Mouse (Mus musculus) midbrain, embryonic 16.5 days (tissue): Measurements from ENCODE around the gene Dnaja3. TPM values are rescaled to one million over a fixed set of nuclear protein-coding genes. Genes with fewer than 3 reads are reported as not detected.
"Not testable (repeated sequence)": the region's sequence is repeated elsewhere in the genome, so short reads cannot be mapped to it uniquely, and the experiment has no call there.

Source experiments
- ATAC-seq: fragments of 200-750 bp; cut with Nextera tagmentation; 2 replicates; pipeline ENCODE4 v1.8.0; 2017; ENCODE audit warnings: moderate TSS enrichment
- H3K27ac ChIP-seq: fragments of 300-500 bp; sonication (generic); 2 replicates; pipeline ENCODE4 v1.5.1; 2014; ENCODE audit warnings: mild to moderate bottlenecking, low read length, mixed read lengths
- H3K27me3 ChIP-seq: fragments of 300-500 bp; sonication (generic); 2 replicates; pipeline ENCODE4 v1.6.1; 2014; ENCODE audit warnings: low read depth, low read length, mixed read lengths; ENCODE audit not compliant: control insufficient read depth, insufficient read depth
- H3K36me3 ChIP-seq: fragments of 300-500 bp; sonication (generic); 2 replicates; pipeline ENCODE4 v1.6.1; 2014; ENCODE audit warnings: mild to moderate bottlenecking, low read length, moderate library complexity, mixed read lengths; ENCODE audit not compliant: control insufficient read depth, insufficient read depth
- H3K4me1 ChIP-seq: fragments of 300-500 bp; sonication (generic); 2 replicates; pipeline ENCODE4 v1.6.1; 2014; ENCODE audit warnings: mild to moderate bottlenecking, low read length, mixed read lengths; ENCODE audit not compliant: control insufficient read depth, insufficient read depth
- H3K4me2 ChIP-seq: fragments of 300-500 bp; sonication (generic); 2 replicates; pipeline ENCODE4 v1.6.1; 2014; ENCODE audit warnings: mild to moderate bottlenecking, low read length, mixed read lengths
- H3K4me3 ChIP-seq: fragments of 300-500 bp; sonication (generic); 2 replicates; pipeline ENCODE4 v1.5.1; 2014; ENCODE audit warnings: low read depth, mild to moderate bottlenecking, low read length, moderate library complexity, mixed read lengths
- H3K9ac ChIP-seq: fragments of 300-500 bp; sonication (generic); 2 replicates; pipeline ENCODE4 v1.6.1; 2014; ENCODE audit warnings: low read depth, low read length, mixed read lengths
- H3K9me3 ChIP-seq: fragments of 300-500 bp; sonication (generic); replicated peaks from 2 replicates; pipeline ENCODE4 v1.6.1; 2014; ENCODE audit warnings: mild to moderate bottlenecking, low read length, mixed read lengths; ENCODE audit not compliant: control insufficient read depth, poor library complexity, severe bottlenecking
- WGBS: fragments of 180-500 bp; shearing (Covaris S2); extraction: QIAGEN DNeasy Blood & Tissue Kit; methylation state at CpG from one replicate; pipeline ENCODE4 v1.1.7; 2014; 5-methylcytosine and 5-hydroxymethylcytosine counted together
- polyA plus RNA-seq: library from polyadenylated mRNA; unstranded; fragments of >200 nt; fragmentation: Nextera tagmentation; extraction: Ambion mirVana; gene quantifications from 2 replicates; pipeline ENCODE4 v1.2.1, GENCODE M21; 2015

Gene Dnaja3
- polyA plus RNA-seq, 1 experiment from 2014 or later: 70.2 TPM

- WGBS: 75% methylated on average over 4 of the region's 4 CpGs
- peak overlapping the region; percentile 91; the same call in 1 of the 2 replicates for H3K27ac ChIP-seq
Measured at GRCm38 (mm10) chr16:4682628-4683179, 42.9 kb downstream of the Dnaja3 start.

GRCm38 (mm10) chr16:4683193-4683580 lies 43.4 kb downstream of the Dnaja3 start:
- H3K27me3 ChIP-seq: no peaks in the 10 kb centered on the region
- 31% methylated on average over 9 of the region's 9 CpGs for WGBS
- H3K4me2 ChIP-seq: peak overlapping the region; percentile 90
- no peaks in the 10 kb centered on the region for H3K9me3 ChIP-seq
- ATAC-seq: peak; percentile 3; the same call in 1 of the 2 replicates
- H3K27ac ChIP-seq: peak overlapping the region; percentile 91
- H3K4me3 ChIP-seq: peak overlapping the region; percentile 98
- peaks cover 5% of the 10 kb centered on the region for H3K36me3 ChIP-seq
- peaks cover 30% of the 10 kb centered on the region for H3K4me1 ChIP-seq
- H3K9ac ChIP-seq: peak overlapping the region; percentile 91

More at GRCm38 (mm10) chr16:4682628-4683179, 42.9 kb downstream of the Dnaja3 start:
- H3K4me2 ChIP-seq: peak overlapping the region; percentile 90
- H3K4me1 ChIP-seq: peaks cover 30% of the 10 kb centered on the region
- H3K9ac ChIP-seq: no peak overlapping the region; the same call in 1 of the 2 replicates
- no peaks in the 10 kb centered on the region for H3K27me3 ChIP-seq
- H3K4me3 ChIP-seq: peak overlapping the region; percentile 98; the same call in 1 of the 2 replicates
- H3K9me3 ChIP-seq: no peaks in the 10 kb centered on the region
- ATAC-seq: no peak
- H3K36me3 ChIP-seq: peaks cover 3% of the 10 kb centered on the region

- ATAC-seq: peak; percentile 91
- under 1% methylated on average over 54 of the region's 54 CpGs for WGBS
- Histone ChIP-seq H3K4me2 (peak overlapping the region; percentile 90), H3K4me1 (peaks cover 26% of the 10 kb centered on the region), H3K9ac (peak overlapping the region; percentile 91), H3K9me3 (no peaks in the 10 kb centered on the region), H3K27me3 (no peaks in the 10 kb centered on the region), H3K4me3 (peak overlapping the region; percentile 98), H3K27ac (peak overlapping the region; percentile 91), H3K36me3 (peaks cover 5% of the 10 kb centered on the region)
Measured at GRCm38 (mm10) chr16:4683581-4684456, 44.0 kb downstream of the Dnaja3 start.

- peak; percentile 11; the same call in 1 of the 2 replicates for ATAC-seq
- H3K4me3 ChIP-seq: peak overlapping the region; percentile 98
- H3K4me2 ChIP-seq: peak overlapping the region; percentile 90
- peak overlapping the region; percentile 91 for H3K27ac ChIP-seq
- 3% methylated on average over 9 of the region's 9 CpGs for WGBS
- H3K27me3 ChIP-seq: no peaks in the 10 kb centered on the region
- no peaks in the 10 kb centered on the region for H3K9me3 ChIP-seq
- H3K4me1 ChIP-seq: peaks cover 22% of the 10 kb centered on the region
- peaks cover 10% of the 10 kb centered on the region for H3K36me3 ChIP-seq
- H3K9ac ChIP-seq: peak overlapping the region; percentile 91
Measured at GRCm38 (mm10) chr16:4684457-4684791, 44.6 kb downstream of the Dnaja3 start.

- not testable (repeated sequence) for H3K27me3 ChIP-seq, H3K4me2 ChIP-seq, ATAC-seq, H3K4me3 ChIP-seq, H3K9ac ChIP-seq, H3K9me3 ChIP-seq, H3K27ac ChIP-seq
- peaks cover 41% of the 10 kb centered on the region for H3K36me3 ChIP-seq
- 99% methylated on average over 4 of the region's 4 CpGs for WGBS
- H3K4me1 ChIP-seq: peaks cover 12% of the 10 kb centered on the region
Measured at GRCm38 (mm10) chr16:4689371-4689770, 49.6 kb downstream of the Dnaja3 start.

GRCm38 (mm10) chr16:4701211-4701610 lies 61.4 kb downstream of the Dnaja3 start:
- Histone ChIP-seq H3K4me2 (no peak overlapping the region), H3K4me1 (no peaks in the 10 kb centered on the region), H3K9ac (no peak overlapping the region), H3K4me3 (no peak overlapping the region), H3K27me3 (no peaks in the 10 kb centered on the region), H3K36me3 (peaks cover 62% of the 10 kb centered on the region), H3K27ac (no peak overlapping the region), H3K9me3 (no peaks in the 10 kb centered on the region)
- no peak for ATAC-seq
- 95% methylated on average over 3 of the region's 3 CpGs for WGBS

GRCm38 (mm10) chr16:4702646-4703045 lies 62.9 kb downstream of the Dnaja3 start:
- no peak overlapping the region for H3K27ac ChIP-seq
- H3K9ac ChIP-seq: no peak overlapping the region
- ATAC-seq: no peak
- peaks cover 59% of the 10 kb centered on the region for H3K36me3 ChIP-seq
- no peaks in the 10 kb centered on the region for H3K4me1 ChIP-seq
- no peaks in the 10 kb centered on the region for H3K27me3 ChIP-seq
- 72% methylated on average over 1 of the region's 1 CpGs for WGBS
- H3K4me3 ChIP-seq: no peak overlapping the region
- H3K9me3 ChIP-seq: no peaks in the 10 kb centered on the region
- H3K4me2 ChIP-seq: no peak overlapping the region

- Histone ChIP-seq H3K9ac (no peak overlapping the region), H3K4me2 (no peak overlapping the region), H3K9me3 (no peaks in the 10 kb centered on the region), H3K27ac (no peak overlapping the region), H3K27me3 (no peaks in the 10 kb centered on the region), H3K4me1 (no peaks in the 10 kb centered on the region), H3K36me3 (peaks cover 48% of the 10 kb centered on the region), H3K4me3 (no peak overlapping the region)
- ATAC-seq: no peak
- 75% methylated on average over 4 of the region's 4 CpGs for WGBS
Measured at GRCm38 (mm10) chr16:4705541-4705940, 65.8 kb downstream of the Dnaja3 start.

GRCm38 (mm10) chr16:4711173-4711572 lies 71.4 kb downstream of the Dnaja3 start:
- Histone ChIP-seq H3K27me3 (no peaks in the 10 kb centered on the region), H3K9me3 (no peaks in the 10 kb centered on the region), H3K27ac (no peak overlapping the region), H3K36me3 (peaks cover 20% of the 10 kb centered on the region), H3K4me1 (no peaks in the 10 kb centered on the region), H3K9ac (no peak overlapping the region), H3K4me2 (no peak overlapping the region), H3K4me3 (no peak overlapping the region)
- WGBS: 96% methylated on average over 4 of the region's 4 CpGs
- no peak for ATAC-seq
